Mouse (Mus musculus): ENCODE results near the gene Cysrt1.
"Not testable (repeated sequence)": the region's sequence is repeated elsewhere in the genome, so short reads cannot be mapped to it uniquely, and the experiment has no call there.

DNA sequence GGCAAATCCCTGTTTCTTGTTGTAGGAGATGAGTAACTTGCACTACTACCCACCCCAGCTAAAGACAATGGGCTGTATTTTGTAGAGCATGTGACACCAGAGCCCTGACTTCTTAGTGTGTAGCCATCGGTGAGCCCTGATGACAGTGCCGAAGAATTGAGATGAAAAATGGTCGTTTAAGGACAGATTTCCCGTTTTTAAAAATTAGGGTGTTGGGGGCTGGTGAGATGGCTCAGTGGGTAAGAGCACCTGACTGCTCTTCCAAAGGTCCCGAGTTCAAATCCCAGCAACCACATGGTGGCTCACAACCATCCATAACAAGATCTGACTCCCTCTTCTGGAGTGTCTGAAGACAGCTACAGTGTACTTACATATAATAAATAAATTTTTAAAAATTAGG is 15.0 kb upstream of the Cysrt1 start:
- TF ChIP-seq CTCF (IDR thresholded peaks at IDR 0.05; ENCODE audit: control insufficient read depth, insufficient read depth, insufficient read length); CEBPB (IDR thresholded peaks at IDR 0.05; ENCODE audit: low read depth); MAX (IDR thresholded peaks at IDR 0.05); USF1 (IDR thresholded peaks at IDR 0.05; ENCODE audit: low read depth); MYOG (IDR thresholded peaks at IDR 0.05; ENCODE audit: control insufficient read depth, extremely low read depth, insufficient read length); FOSL1 (IDR thresholded peaks at IDR 0.05; ENCODE audit: insufficient read depth, low read length, poor library complexity, severe bottlenecking): not testable (repeated sequence)
